Mouse (Mus musculus): ENCODE data around the gene Zfp865.

The Zfp865 gene

GRCm38 (mm10) chr7:5015118-5016001 is 4.8 kb upstream of the Zfp865 start, which contains the start of gene Gm44973:
Gene Gm44973, plus strand, starts transcription at chr7:5015496.
- DNase-seq (ENCODE audit: low read depth, low spot score) = peak; percentile 94

GRCm38 (mm10) chr7:5016057-5016456 is 4.1 kb upstream of the Zfp865 start:
- peak; percentile 13 for DNase-seq (ENCODE audit: low read depth, low spot score)

GRCm38 (mm10) chr7:5016920-5017319 is 3.3 kb upstream of the Zfp865 start:
- peak; percentile 6 for DNase-seq (ENCODE audit: low read depth, low spot score)

DNA sequence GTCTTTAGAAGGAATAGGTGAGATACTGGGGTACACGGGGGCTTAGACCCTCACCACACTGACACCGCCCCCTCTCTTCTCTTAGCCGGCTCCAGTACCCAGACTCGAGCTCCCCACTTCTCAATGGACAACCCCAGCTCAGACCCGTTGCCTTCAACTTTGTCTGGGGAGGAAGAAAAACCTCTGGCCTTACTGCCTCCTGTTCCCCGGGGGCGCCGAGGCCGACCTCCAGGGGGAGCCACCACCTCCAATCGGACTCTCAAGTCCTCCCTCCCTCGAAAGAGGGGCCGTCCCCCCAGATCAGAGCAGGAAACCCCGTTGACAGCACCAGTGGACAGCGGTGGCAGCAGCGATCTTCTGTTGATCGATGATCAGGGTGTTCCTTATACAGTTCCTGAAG is 2.8 kb upstream of the Zfp865 start:
- DNase-seq (ENCODE audit: low read depth, low spot score) = no peak

- no peak for DNase-seq (ENCODE audit: low read depth, low spot score)
Observed at GRCm38 (mm10) chr7:5017931-5018330, 2.2 kb upstream of the Zfp865 start.

GRCm38 (mm10) chr7:5019576-5019975 is 600 bp upstream of the Zfp865 start:
- DNase-seq (ENCODE audit: low read depth, low spot score) = peak; percentile 31

DNA sequence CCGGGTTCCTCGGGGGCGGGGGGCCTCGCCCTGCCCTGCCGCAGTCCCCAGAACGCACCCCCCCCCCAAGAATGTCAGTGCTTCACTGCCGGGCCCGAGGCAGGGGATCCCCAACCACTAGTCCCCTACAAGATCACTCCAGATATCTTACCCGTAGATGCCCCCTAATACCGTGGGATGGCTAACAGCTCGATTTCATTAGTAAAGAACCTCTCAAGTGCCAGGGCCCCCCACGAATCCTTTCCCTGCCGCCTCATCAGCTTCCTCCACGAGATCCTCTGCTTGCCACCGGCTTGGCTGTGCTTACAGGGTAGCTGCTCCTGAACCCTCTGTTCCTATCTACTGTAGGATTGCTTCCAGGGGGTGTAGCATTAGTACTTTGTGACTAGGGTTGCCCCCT is 509 bp downstream of the Zfp865 start:
- peak; percentile 42 for DNase-seq (ENCODE audit: low read depth, low spot score)

DNA sequence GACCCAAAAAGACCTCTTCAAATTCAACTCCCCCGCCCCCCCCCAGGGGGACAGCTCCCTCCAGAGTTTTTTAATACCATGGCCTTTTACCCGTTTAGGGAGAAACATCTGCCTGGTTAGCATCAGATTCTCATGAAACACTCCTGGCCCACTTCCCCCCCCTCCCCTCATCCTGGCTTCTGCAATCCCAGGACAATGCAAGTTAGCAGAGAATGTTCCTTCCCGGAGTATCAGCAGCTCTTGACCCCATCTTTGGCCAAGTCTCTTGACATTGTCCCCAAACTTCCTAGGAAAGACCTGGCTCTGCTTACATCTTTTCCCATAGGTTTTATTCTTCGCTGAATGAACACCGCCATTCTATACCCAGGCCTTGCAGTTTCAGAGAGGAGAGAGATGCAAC is 1.0 kb downstream of the Zfp865 start:
- DNase-seq (ENCODE audit: low read depth, low spot score) = peak; percentile 14

DNA sequence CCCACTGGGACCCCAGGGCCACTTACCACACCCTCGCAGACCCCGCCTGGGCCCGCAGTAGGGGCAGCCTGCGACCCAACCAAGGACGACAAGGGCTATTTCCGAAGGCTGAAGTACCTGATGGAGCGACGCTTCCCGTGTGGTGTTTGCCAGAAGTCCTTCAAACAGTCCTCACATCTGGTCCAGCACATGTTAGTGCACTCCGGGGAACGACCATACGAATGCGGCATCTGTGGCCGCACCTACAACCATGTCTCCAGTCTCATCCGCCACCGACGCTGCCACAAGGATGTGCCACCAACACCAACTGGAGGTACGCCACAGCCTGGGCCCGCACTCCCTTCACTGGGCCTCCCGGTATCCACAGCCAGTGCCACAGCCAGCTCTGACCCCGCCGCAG is 9.4 kb downstream of the Zfp865 start:
- DNase-seq (ENCODE audit: low read depth, low spot score) = no peak

DNA sequence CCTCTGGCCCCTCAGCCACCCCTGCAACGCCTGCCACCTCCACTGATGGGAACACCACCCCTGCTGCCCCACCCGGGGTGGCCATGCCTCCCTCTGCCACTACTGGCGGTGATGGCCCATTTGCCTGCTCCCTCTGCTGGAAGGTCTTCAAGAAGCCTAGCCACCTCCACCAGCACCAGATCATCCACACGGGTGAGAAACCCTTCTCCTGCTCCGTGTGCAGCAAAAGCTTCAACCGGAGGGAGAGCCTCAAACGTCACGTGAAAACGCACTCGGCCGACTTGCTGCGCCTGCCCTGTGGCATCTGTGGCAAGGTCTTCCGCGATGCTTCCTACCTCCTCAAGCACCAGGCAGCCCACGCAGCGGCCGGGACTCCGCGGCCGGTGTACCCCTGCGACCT is 9.8 kb downstream of the Zfp865 start:
- DNase-seq (ENCODE audit: low read depth, low spot score) = no peak

GRCm38 (mm10) chr7:5030554-5031275 is 10.5 kb downstream of the Zfp865 start:
- DNase-seq (ENCODE audit: low read depth, low spot score) = no peak

- DNase-seq (ENCODE audit: low read depth, low spot score) = no peak
Observed at GRCm38 (mm10) chr7:5031496-5031895, 11.3 kb downstream of the Zfp865 start.

DNA sequence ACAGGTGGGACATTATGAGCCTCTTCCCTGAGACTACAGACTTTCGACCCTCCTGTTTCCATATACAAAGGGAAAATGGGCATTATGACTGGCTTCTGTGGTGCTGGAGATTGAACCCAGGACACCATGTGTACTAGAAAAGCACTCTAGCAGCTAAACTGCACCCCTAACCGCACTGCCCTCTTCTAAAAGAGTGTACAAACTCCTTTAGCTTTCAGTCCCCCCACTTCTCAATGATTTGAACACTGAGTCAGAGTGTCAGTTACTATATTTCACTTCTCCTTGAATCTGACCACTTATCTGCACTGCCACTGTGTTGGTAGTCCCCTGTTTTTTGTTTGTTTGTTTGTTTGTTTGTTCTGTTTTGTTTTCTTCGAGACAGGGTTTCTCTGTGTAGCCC is 13.6 kb downstream of the Zfp865 start, which contains the start of gene 4632433K11Rik:
Gene 4632433K11Rik (plus strand): TSS at position 301 of the 400 bp plus-strand sequence.
- DNase-seq (ENCODE audit: low read depth, low spot score) = no peak

- DNase-seq (ENCODE audit: low read depth, low spot score) = no peak
Observed at GRCm38 (mm10) chr7:5035628-5036027, 15.5 kb downstream of the Zfp865 start.

- DNase-seq (ENCODE audit: low read depth, low spot score) = no peak
Observed at GRCm38 (mm10) chr7:5036136-5036535, 16.0 kb downstream of the Zfp865 start.

- DNase-seq (ENCODE audit: low read depth, low spot score) = no peak
Observed at GRCm38 (mm10) chr7:5037026-5037425, 16.9 kb downstream of the Zfp865 start.

DNA sequence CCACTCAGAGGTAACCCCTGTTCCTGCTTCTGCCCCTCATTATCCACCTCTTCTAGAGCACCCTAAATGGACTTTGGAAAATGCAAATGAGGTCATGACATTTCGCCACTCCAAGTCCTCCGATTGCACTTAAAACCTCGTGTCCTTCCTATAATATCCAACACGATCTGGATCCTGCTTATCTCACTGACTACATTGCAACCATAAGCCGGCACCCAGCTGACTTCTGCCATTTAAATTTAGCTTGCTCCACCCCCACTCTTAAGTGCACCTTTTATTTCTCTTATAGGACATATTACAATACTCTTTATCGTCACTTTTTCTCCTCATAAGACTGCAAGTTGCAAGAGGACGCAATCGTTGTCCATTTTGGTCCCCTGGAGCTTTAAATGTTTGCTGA is 17.3 kb downstream of the Zfp865 start:
- DNase-seq (ENCODE audit: low read depth, low spot score) = no peak

DNA sequence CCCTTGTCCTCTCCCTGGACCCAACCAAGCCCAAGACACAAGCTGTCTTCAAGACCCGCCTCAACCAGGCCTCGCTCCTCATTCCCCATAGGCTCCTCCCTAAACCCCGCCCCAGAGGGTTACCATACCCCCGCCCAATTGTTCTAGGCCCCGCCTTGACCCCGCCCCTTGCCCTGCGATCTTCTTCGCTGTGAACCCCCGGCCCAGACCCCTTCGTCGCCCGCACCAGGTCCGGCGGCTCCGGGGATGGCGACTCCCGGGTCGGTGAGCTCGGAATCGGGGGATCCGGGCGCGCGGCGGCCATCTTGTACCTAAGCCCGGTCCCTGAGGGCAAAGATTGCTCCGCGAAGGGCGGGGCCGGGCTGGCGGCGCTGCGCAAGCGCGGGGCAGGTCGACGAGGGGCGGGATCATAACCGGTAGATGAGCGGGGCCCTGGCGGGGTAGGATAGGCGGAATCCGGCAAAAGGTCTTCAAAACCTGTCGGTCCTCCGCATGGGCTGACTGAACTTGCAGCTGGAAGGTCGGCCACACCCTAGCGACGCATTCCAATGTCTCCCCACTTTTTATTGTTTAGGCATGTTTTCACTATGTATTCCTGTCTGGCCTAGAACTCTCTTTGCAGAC is 18.0 kb downstream of the Zfp865 start, which contains the start of gene Zfp784:
Gene Zfp784 (minus strand): TSS at position 338 of the 624 bp plus-strand sequence.
- peak; percentile 84 for DNase-seq (ENCODE audit: low read depth, low spot score)

DNA sequence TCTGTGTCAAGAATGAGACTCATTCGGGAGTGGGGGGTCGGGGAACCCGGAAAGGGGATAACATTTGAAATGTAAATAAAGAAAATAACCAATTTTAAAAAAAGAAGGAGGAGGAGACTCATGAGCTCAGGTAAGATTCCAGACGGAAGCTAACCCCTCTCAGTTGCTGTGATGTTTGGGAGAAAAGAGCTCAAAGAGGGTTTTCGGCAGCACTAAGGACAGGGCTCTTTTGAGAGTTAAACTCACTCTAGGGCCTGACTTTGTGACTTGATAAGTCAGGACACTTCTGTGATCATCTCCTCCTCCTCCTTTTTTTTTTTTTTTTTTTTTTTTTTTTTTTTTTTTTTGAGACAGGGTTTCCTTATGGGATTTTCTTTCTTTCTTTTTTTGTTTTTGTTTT is 18.8 kb downstream of the Zfp865 start:
- DNase-seq (ENCODE audit: low read depth, low spot score) = peak; percentile 40

DNA sequence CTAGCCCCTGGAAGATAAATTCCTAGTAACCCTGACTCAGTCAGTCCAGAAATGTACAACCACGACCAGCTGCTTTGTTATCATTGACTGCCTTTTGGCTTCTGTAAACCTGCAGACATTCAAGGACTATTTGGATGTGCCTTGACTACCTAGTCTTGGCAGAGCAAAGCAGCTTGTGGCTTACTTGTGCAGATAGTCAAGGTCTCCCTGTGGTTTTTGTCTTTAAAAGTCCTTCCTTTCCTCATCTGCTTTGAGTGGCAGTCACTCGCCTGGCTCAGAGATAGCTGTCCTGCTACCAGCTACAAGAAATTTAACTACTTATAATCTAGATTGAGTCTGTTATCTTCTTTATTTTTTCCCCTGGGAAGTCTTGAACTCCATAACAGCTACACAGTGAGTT is 24.8 kb downstream of the Zfp865 start:
- DNase-seq (ENCODE audit: low read depth, low spot score) = no peak

DNA sequence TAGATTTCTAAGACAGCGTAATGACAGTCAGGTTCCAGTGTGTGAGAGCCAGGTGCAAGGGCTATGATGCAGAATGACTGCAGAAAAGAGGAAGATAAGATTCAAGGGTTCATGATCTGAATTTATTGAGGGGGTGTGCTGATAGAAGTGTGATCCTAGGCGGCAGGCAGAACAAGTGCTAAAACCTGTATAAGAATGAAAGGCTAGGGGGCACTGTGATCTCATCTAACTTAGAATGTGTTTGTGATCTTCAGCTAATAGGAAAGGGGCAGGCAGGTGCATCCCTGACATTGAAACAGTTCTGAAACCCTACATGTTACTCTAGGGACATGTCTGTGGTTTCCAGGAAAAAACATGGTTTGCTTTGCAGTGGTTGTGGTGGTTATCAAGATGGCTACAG is 25.9 kb downstream of the Zfp865 start:
- DNase-seq (ENCODE audit: low read depth, low spot score) = no peak

DNA sequence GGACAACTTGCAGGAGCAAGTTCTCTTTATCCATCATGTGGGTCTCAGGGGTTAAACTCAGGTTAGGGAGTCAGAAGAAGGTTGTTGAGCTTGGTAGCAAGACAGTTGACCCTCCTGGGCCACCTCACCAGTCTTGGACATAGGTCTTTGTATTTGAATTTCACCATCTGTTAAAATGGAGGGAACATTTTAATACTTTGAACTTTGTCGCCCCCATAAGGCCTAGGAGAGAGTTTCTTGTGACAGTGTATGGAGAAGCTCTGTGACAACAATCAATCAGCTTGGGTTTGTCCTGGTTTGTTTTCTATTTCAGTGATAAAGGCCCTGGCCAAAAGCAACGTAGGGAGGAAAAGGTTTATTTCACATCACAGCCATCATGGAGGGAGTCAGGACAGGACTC is 27.1 kb downstream of the Zfp865 start:
- peak; percentile 55 for DNase-seq (ENCODE audit: low read depth, low spot score)
